Mouse (Mus musculus) liver, embryonic 14.5 days (tissue): Measurements from ENCODE around the gene Wwc2. TPM values are rescaled to one million over a fixed set of nuclear protein-coding genes. Genes with fewer than 3 reads are reported as not detected.

Experiments
- ATAC-seq: fragments of 200-750 bp; cut with Nextera tagmentation; 2 replicates; pipeline ENCODE4 v1.8.0; 2017; ENCODE audit warnings: moderate number of reproducible peaks, mild to moderate bottlenecking, moderate library complexity; ENCODE audit not compliant: insufficient read depth
- DNase-seq, 3 experiments: peaks; one replicate each; pipeline ENCODE4 v3.0.0-alpha.2; 2012 to 2013; ENCODE audit warnings: low read depth in 3 of 3, low spot score in 3 of 3
- H3K27ac ChIP-seq: fragments of 300-500 bp; sonication (generic); 2 replicates; pipeline ENCODE4 v1.5.1; 2014; ENCODE audit warnings: moderate library complexity, mild to moderate bottlenecking, control low read depth, inconsistent platforms
- H3K27me3 ChIP-seq: fragments of 300-500 bp; sonication (generic); 2 replicates; pipeline ENCODE4 v1.6.1; 2014; ENCODE audit warnings: mild to moderate bottlenecking, low read length, moderate library complexity; ENCODE audit not compliant: control insufficient read depth, insufficient read depth
- H3K36me3 ChIP-seq: fragments of 300-500 bp; sonication (generic); replicated peaks from 2 replicates; pipeline ENCODE4 v1.6.1; 2014; ENCODE audit warnings: low read depth; ENCODE audit not compliant: control insufficient read depth, insufficient read depth
- H3K4me1 ChIP-seq, 2 experiments: fragments of 200-500 bp in 1 of 2; fragments of 300-500 bp in 1 of 2; sonication (generic) in 1 of 2; replicated peaks; 2 replicates each; pipeline ENCODE4 v1.6.1; 2012 to 2014; ENCODE audit warnings: antibody characterized with exemption in 1 of 2, inconsistent platforms in 1 of 2, low read length in 1 of 2; ENCODE audit not compliant: control insufficient read depth in 2 of 2, insufficient read depth in 2 of 2
- H3K4me2 ChIP-seq: fragments of 300-500 bp; sonication (generic); 2 replicates; pipeline ENCODE4 v1.6.1; 2014; ENCODE audit warnings: low read depth, mild to moderate bottlenecking, control low read depth, moderate library complexity
- H3K4me3 ChIP-seq, 2 experiments: fragments of 200-500 bp in 1 of 2; fragments of 300-500 bp in 1 of 2; sonication (generic) in 1 of 2; 2 replicates each; pipeline ENCODE4 v1.5.1; 2012 to 2014; ENCODE audit warnings: low read depth in 2 of 2, low read length in 2 of 2, mild to moderate bottlenecking in 2 of 2, control low read depth in 1 of 2, inconsistent platforms in 1 of 2, moderate library complexity in 1 of 2; ENCODE audit not compliant: insufficient read depth in 1 of 2
- H3K9ac ChIP-seq: fragments of 300-500 bp; sonication (generic); replicated peaks from 2 replicates; pipeline ENCODE4 v1.6.1; 2014; ENCODE audit warnings: mild to moderate bottlenecking, control low read depth, moderate library complexity
- H3K9me3 ChIP-seq: fragments of 300-500 bp; sonication (generic); 2 replicates; pipeline ENCODE4 v1.6.1; 2016; ENCODE audit warnings: low read length, mixed read lengths; ENCODE audit not compliant: control insufficient read depth
- CTCF ChIP-seq: IDR thresholded peaks from 2 replicates; pipeline ENCODE4 v1.5.1; 2016; ENCODE audit warnings: antibody characterized with exemption, low read depth, control low read depth
- EP300 ChIP-seq: IDR thresholded peaks from 2 replicates; pipeline ENCODE4 v1.6.1; 2016; ENCODE audit warnings: antibody characterized with exemption, low read depth
- WGBS: fragments of 180-500 bp; shearing (Covaris S2); extraction: QIAGEN DNeasy Blood & Tissue Kit; methylation state at CpG from one replicate; pipeline ENCODE4 v1.1.7; 2014; ENCODE audit not compliant: insufficient replicate concordance; 5-methylcytosine and 5-hydroxymethylcytosine counted together
- polyA plus RNA-seq, 2 experiments: library from polyadenylated mRNA; depleted of rRNA in 1 of 2; stranded (reverse) in 1 of 2; unstranded in 1 of 2; fragments of >200 nt; fragmentation: Nextera tagmentation in 1 of 2; extraction: Ambion mirVana in 1 of 2; gene quantifications; 2 replicates each; pipeline versions ENCODE4 v1.2.1 to v1.2.3; 2012 to 2014

Wwc2 gene
- polyA plus RNA-seq, 2 experiments = 0.90 to 1.0 TPM

DNA sequence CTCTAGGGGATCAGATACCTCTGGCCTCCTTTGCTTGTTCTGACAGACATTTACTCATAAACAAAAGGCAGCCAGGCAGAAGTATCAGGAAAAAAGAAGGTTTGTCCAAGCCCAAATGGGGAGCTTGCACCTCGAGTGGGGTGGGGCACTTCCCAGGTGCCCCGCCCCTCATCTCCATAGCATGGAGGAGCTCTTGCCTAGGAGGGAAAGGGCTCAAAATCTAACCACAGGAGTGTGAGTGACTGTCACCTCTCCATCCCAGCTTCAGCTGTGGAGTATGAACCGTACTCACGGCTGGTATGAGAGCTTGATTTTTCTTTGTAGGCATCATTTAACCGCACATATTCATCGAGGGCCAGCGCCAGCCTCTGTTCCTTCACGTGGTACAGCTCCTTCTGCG is 90.4 kb downstream of the Wwc2 start:
- Histone ChIP-seq H3K4me2 (no peak overlapping the region), H3K4me3 (no peak overlapping the region), H3K27me3 (no peaks in the 10 kb centered on the region), H3K27ac (no peak overlapping the region), H3K9me3 (no peaks in the 10 kb centered on the region), H3K36me3 (no peaks in the 10 kb centered on the region), H3K4me1 (no peaks in the 10 kb centered on the region), H3K9ac (no peak overlapping the region)
- no peak for TF ChIP-seq EP300
- TF ChIP-seq CTCF = no peak
- DNase-seq (no peak), ATAC-seq (no peak)
- 81% methylated on average over 9 of the region's 9 CpGs for WGBS

GRCm38 (mm10) chr8:47899891-47900290 is 90.8 kb downstream of the Wwc2 start:
- no peak for TF ChIP-seq EP300
- TF ChIP-seq CTCF = no peak
- 67% methylated on average over 3 of the region's 3 CpGs for WGBS
- H3K4me3 ChIP-seq = no peak overlapping the region

GRCm38 (mm10) chr8:47892419-47892818 is 98.3 kb downstream of the Wwc2 start:
- ATAC-seq (no peak), DNase-seq (no peak)
- no peaks in the 10 kb centered on the region for H3K4me1 ChIP-seq
- no peaks in the 10 kb centered on the region for H3K27me3 ChIP-seq
- no peak for TF ChIP-seq EP300
- TF ChIP-seq CTCF = no peak
- H3K9me3 ChIP-seq = no peaks in the 10 kb centered on the region
- no peak overlapping the region for H3K27ac ChIP-seq
- H3K36me3 ChIP-seq = no peaks in the 10 kb centered on the region
- no peak overlapping the region for H3K9ac ChIP-seq
- H3K4me2 ChIP-seq = no peak overlapping the region
- no peak overlapping the region for H3K4me3 ChIP-seq
- WGBS = 73% methylated on average over 3 of the region's 3 CpGs

More at GRCm38 (mm10) chr8:47899891-47900290, 90.8 kb downstream of the Wwc2 start:
- Histone ChIP-seq H3K27me3 (no peaks in the 10 kb centered on the region), H3K4me1 (no peaks in the 10 kb centered on the region), H3K36me3 (no peaks in the 10 kb centered on the region), H3K27ac (no peak overlapping the region), H3K9me3 (no peaks in the 10 kb centered on the region), H3K9ac (no peak overlapping the region), H3K4me2 (no peak overlapping the region)
- ATAC-seq = no peak
- no peak for DNase-seq

DNA sequence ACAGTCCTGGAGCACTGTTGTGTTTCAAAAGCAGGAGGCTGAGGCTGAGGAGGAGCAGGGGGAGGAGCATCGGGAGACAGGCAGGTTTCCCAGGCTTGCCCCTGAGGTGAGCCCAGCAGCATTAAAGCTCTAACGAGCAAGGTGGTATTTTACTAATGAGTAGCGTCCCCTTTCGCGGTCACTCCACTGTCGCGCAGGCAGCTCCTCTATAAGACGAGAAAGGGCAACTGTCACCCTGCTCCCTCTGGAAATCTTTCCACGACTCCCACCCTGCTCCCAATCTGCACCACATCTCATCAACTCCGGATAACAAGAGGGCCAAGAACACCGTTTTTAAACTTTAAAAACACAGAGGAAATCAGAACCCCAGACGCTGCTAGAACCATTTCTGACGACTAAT is 99.1 kb downstream of the Wwc2 start:
- no peak for ATAC-seq
- Histone ChIP-seq H3K9ac (no peak overlapping the region), H3K4me2 (no peak overlapping the region), H3K4me3 (no peak overlapping the region), H3K9me3 (no peaks in the 10 kb centered on the region), H3K4me1 (no peaks in the 10 kb centered on the region), H3K27me3 (no peaks in the 10 kb centered on the region), H3K27ac (no peak overlapping the region), H3K36me3 (no peaks in the 10 kb centered on the region)
- 68% methylated on average over 13 of the region's 13 CpGs for WGBS
- DNase-seq = no peak
- TF ChIP-seq CTCF (no peak), EP300 (no peak)

DNA sequence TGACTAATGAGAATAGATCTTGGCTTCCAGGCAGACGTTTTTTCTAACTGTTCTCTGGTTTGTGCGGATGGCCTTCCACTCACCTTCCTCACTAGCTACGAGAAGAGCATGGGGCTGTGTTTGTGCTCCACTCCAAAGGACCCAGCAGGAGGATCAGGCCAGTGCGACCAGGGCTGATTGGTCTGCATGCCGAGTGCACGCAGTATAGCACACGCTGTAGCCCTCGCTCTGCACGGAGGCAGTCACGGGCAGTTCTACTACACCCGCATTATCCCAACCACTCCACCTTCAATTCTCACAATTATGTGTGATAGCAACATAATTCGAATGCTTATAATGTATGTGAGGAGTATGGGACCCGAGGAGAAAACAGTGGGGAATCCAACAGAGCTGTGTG is 99.9 kb downstream of the Wwc2 start:
- Histone ChIP-seq H3K27me3 (no peaks in the 10 kb centered on the region), H3K4me3 (no peak overlapping the region), H3K27ac (no peak overlapping the region), H3K4me2 (no peak overlapping the region), H3K36me3 (no peaks in the 10 kb centered on the region), H3K4me1 (no peaks in the 10 kb centered on the region), H3K9ac (no peak overlapping the region), H3K9me3 (no peaks in the 10 kb centered on the region)
- DNase-seq (no peak), ATAC-seq (no peak)
- TF ChIP-seq EP300 = no peak
- no peak for TF ChIP-seq CTCF
- 77% methylated on average over 13 of the region's 13 CpGs for WGBS
